Mouse (Mus musculus) G1E (cell line): Measurements from ENCODE around the gene Fam69a.

Source experiments
- CTCF ChIP-seq: IDR thresholded peaks from 2 replicates; pipeline ENCODE4 v1.5.1; 2012; ENCODE audit warnings: low read depth, low read length, inconsistent platforms, mixed read lengths
- GATA1 ChIP-seq: IDR thresholded peaks from 2 replicates; pipeline ENCODE4 v1.6.1; 2012; ENCODE audit warnings: borderline replicate concordance, low read length, inconsistent platforms, mixed read lengths
- GATA2 ChIP-seq: IDR thresholded peaks from 2 replicates; pipeline ENCODE4 v1.6.1; 2012; ENCODE audit warnings: low read depth, low read length, inconsistent platforms, borderline replicate concordance
- TAL1 ChIP-seq: conservative IDR thresholded peaks from 2 replicates; pipeline ENCODE4 v1.6.1; 2012; ENCODE audit warnings: low read depth, low read length, inconsistent platforms, mixed read lengths

DNA sequence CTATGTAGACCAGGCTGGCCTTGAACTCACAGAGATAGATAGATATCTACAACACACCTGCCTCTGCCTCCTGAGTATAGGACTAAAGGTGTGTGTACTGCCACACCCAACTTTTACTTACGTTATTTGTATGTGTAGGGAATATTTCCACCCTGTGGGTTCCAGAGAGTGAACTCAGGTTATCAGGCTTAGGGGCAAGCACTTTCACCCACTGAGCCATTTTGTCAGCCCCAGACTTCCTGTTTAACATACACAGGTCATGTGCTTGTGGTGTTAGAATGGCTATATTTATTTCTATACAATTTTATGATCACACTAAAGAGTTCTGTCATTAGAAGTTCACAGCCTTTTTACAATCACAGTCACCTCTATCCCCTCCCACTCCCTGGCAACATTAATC, 43.9 kb downstream of the Fam69a start:
- no peak for TF ChIP-seq CTCF
- TF ChIP-seq GATA1, result no peak
- no peak for TF ChIP-seq TAL1
- no peak for TF ChIP-seq GATA2
